Mouse (Mus musculus) thymus, adult 2 months (tissue): Measurements from ENCODE around the gene Rpl10-ps3. TPM values are rescaled to one million over a fixed set of nuclear protein-coding genes. Genes with fewer than 3 reads are reported as not detected.

ENCODE experiments used
- DNase-seq: peaks from one replicate; pipeline ENCODE4 v3.0.0; 2021
- H3K27ac ChIP-seq: fragments of 200-500 bp; 2 replicates; pipeline ENCODE4 v1.5.1; 2012; ENCODE audit warnings: low read length, control low read depth; ENCODE audit not compliant: control insufficient read depth, insufficient read depth
- H3K27me3 ChIP-seq: fragments of 200-500 bp; 2 replicates; pipeline ENCODE4 v1.6.1; 2012; ENCODE audit warnings: mild to moderate bottlenecking, low read length, moderate library complexity, mixed read lengths; ENCODE audit not compliant: control insufficient read depth, insufficient read depth
- H3K36me3 ChIP-seq: fragments of 200-500 bp; 2 replicates; pipeline ENCODE4 v1.6.1; 2012; ENCODE audit warnings: mild to moderate bottlenecking, low read length, moderate library complexity; ENCODE audit not compliant: control insufficient read depth, insufficient read depth
- H3K4me1 ChIP-seq: fragments of 200-500 bp; replicated peaks from 2 replicates; pipeline ENCODE4 v1.6.1; 2012; ENCODE audit warnings: low read length; ENCODE audit not compliant: control insufficient read depth, insufficient read depth
- H3K4me3 ChIP-seq: fragments of 200-500 bp; 2 replicates; pipeline ENCODE4 v1.5.1; 2012; ENCODE audit warnings: mild to moderate bottlenecking, low read length, control low read depth, moderate library complexity; ENCODE audit not compliant: control insufficient read depth, insufficient read depth
- CTCF ChIP-seq: fragments of 200-500 bp; IDR thresholded peaks from 2 replicates; pipeline ENCODE4 v1.5.1; 2012; ENCODE audit warnings: mild to moderate bottlenecking, control low read depth, low read length, moderate library complexity, borderline replicate concordance; ENCODE audit not compliant: control insufficient read depth, poor library complexity, insufficient read depth; ENCODE audit errors: extremely low read depth
- POLR2A ChIP-seq: fragments of 200-500 bp; IDR thresholded peaks from 2 replicates; pipeline ENCODE4 v1.6.1; 2012; ENCODE audit warnings: mild to moderate bottlenecking, low read length, control low read depth, moderate library complexity; ENCODE audit not compliant: control insufficient read depth, poor library complexity, insufficient read depth; ENCODE audit errors: extremely low read depth
- WGBS: fragments of 180-500 bp; shearing (Covaris S2); methylation state at CpG from one replicate; pipeline ENCODE4 v1.1.7; 2018; 5-methylcytosine and 5-hydroxymethylcytosine counted together
- polyA plus RNA-seq: library from polyadenylated mRNA; depleted of rRNA; stranded (reverse); fragments of >200 nt; gene quantifications from 2 replicates; pipeline ENCODE4 v1.2.3, GENCODE M21; 2012

Rpl10-ps3 gene
- polyA plus RNA-seq, 1 experiment = 71.6 TPM

DNA sequence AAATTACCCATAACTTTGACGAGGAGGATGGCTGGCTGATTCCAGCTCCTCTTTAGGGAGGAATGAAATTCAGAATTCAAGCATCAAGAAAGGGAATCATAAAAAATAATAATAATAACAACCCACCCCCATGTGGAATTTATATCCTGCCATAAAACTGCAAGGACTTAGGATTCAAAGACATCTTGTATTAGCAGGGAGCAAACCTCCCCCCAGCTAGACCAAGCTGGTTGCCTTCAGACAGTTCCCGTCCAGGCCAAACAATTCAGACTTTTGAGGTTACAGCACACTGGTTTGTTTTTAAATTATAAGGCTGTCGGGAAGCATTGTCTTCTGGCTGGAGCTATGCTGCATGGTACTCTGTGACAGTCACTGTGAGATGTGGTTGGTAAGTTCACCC is 17.8 kb upstream of the Rpl10-ps3 start:
- DNase-seq = no peak
- TF ChIP-seq CTCF = no peak
- TF ChIP-seq POLR2A = no peak
- WGBS = 71% methylated on average over 3 of the region's 3 CpGs
- Histone ChIP-seq H3K4me1 (peaks cover 15% of the 10 kb centered on the region), H3K36me3 (no peaks in the 10 kb centered on the region), H3K27me3 (no peaks in the 10 kb centered on the region), H3K4me3 (no peak overlapping the region), H3K27ac (no peak overlapping the region)

- Histone ChIP-seq H3K36me3 (no peaks in the 10 kb centered on the region), H3K27ac (peak overlapping the region; percentile 49; the same call in 1 of the 2 replicates), H3K4me3 (no peak overlapping the region), H3K27me3 (no peaks in the 10 kb centered on the region), H3K4me1 (peaks cover 15% of the 10 kb centered on the region)
- DNase-seq = peak; percentile 11
- 54% methylated on average over 3 of the region's 3 CpGs for WGBS
- TF ChIP-seq POLR2A = no peak
Measured at GRCm38 (mm10) chr9:50360370-50360769, 15.6 kb upstream of the Rpl10-ps3 start.

- WGBS = 92% methylated on average over 3 of the region's 3 CpGs
- no peak for TF ChIP-seq POLR2A
- TF ChIP-seq CTCF = no peak
Measured at GRCm38 (mm10) chr9:50357331-50357730, 12.6 kb upstream of the Rpl10-ps3 start.

DNA sequence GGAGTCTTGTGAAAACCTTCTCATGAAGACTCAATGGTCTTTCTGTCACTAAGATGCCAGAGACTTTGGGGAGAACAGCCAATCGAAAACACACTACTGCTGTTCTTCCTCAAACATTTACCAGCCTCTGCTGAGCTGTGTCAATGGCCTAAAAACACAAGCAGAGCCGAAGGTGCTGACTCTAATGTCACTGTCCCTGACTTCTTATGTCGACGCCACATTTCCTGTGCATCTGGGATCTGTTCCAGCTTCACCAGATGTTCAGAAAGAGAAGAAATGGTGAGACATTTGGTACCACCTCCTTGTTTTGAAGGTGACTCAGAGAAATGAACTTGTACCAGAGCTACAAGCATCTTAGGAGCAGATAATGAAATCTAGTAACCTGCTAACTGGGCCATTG is 7.0 kb upstream of the Rpl10-ps3 start:
- Histone ChIP-seq H3K4me1 (no peaks in the 10 kb centered on the region; the same call in 1 of the 2 replicates), H3K36me3 (no peaks in the 10 kb centered on the region), H3K4me3 (no peak overlapping the region), H3K27me3 (no peaks in the 10 kb centered on the region), H3K27ac (no peak overlapping the region)
- 3% methylated on average over 4 of the region's 4 CpGs for WGBS
- peak; percentile 24 for DNase-seq
- TF ChIP-seq POLR2A (no peak), CTCF (no peak)

More at GRCm38 (mm10) chr9:50357331-50357730, 12.6 kb upstream of the Rpl10-ps3 start:
- H3K27me3 ChIP-seq = no peaks in the 10 kb centered on the region
- no peak overlapping the region for H3K27ac ChIP-seq
- H3K36me3 ChIP-seq = no peaks in the 10 kb centered on the region
- peaks cover 9% of the 10 kb centered on the region for H3K4me1 ChIP-seq
- no peak overlapping the region for H3K4me3 ChIP-seq
- DNase-seq = no peak

DNA sequence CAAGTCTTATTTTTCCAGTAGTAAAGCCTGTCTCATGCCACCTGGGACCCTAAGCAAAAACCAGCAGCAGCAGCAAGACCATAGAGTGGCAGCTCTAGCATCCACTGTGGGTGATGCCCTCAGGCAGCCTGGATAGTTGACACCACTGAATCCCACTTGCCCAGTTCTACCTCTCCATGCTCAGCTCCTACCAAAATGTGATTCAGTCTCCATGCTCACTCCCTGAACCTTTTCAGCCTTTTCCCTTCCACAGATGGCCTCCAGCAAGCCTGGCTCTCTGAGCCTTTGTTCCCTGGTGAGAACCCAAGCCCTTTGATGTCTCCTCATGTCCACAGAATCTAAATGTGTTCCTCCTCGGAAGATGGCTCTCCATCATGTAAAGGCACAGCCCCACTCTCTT is 5.8 kb upstream of the Rpl10-ps3 start:
- Histone ChIP-seq H3K36me3 (no peaks in the 10 kb centered on the region), H3K27ac (no peak overlapping the region), H3K4me3 (no peak overlapping the region), H3K4me1 (no peaks in the 10 kb centered on the region; the same call in 1 of the 2 replicates), H3K27me3 (no peaks in the 10 kb centered on the region)
- DNase-seq = no peak
- 97% methylated on average over 1 of the region's 1 CpGs for WGBS
- TF ChIP-seq CTCF = no peak
- no peak for TF ChIP-seq POLR2A

- Histone ChIP-seq H3K4me3 (no peak overlapping the region), H3K36me3 (no peaks in the 10 kb centered on the region), H3K4me1 (no peaks in the 10 kb centered on the region; the same call in 1 of the 2 replicates), H3K27me3 (no peaks in the 10 kb centered on the region), H3K27ac (no peak overlapping the region)
- WGBS = 94% methylated on average over 3 of the region's 3 CpGs
- no peak for DNase-seq
- TF ChIP-seq CTCF (no peak), POLR2A (no peak)
Measured at GRCm38 (mm10) chr9:50349156-50349555, 4.4 kb upstream of the Rpl10-ps3 start.

- 96% methylated on average over 10 of the region's 10 CpGs for WGBS
- no peak for TF ChIP-seq CTCF
- no peak for TF ChIP-seq POLR2A
- Histone ChIP-seq H3K27me3 (no peaks in the 10 kb centered on the region), H3K27ac (no peak overlapping the region), H3K4me3 (no peak overlapping the region), H3K4me1 (no peaks in the 10 kb centered on the region; the same call in 1 of the 2 replicates), H3K36me3 (no peaks in the 10 kb centered on the region)
- no peak for DNase-seq
Measured at GRCm38 (mm10) chr9:50348256-50348655, 3.5 kb upstream of the Rpl10-ps3 start.
